ENCODE assay signal across 24 mouse cellular contexts in the genomic region with DNA sequence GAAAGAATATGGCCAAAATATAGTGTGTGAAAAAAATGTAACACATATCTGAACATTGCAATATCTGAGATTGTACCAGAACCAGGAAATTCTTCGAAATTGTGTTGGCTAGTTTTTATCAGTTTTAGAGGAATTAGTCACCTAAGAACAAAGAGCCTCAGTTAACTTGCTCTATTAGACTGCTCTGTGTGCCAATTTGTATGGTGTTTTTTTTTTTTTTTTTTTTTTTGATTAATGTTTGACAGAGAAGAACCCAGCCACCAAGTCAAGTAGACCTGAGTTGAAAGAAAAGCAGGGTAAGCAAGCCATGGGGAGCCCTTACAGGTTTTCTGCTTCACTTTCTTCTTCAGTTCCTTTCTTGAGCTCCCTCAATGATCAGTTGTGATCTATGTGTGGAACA.
"Had no signal": no experiment of that assay in that cellular context is flagged by ENCODE, and none has a peak within 500 bp of the region (broad histone marks: within the 10 kb centered on the region; RNA-seq: fewer than 3 reads in every experiment).

No protein-coding gene starts in this region.

- H3K4me3 ChIP-seq: layer of hippocampus, adult 2 months; left cerebral cortex, adult 2 months; lung, embryonic 15.5 days; megakaryocyte, embryonic 14.5 days; midbrain, embryonic 10.5 days; midbrain, embryonic 13.5 days had no signal

- H3K4me2 ChIP-seq: liver, embryonic 11.5 days; lung, embryonic 15.5 days; midbrain, embryonic 13.5 days had no signal

- H3K36me3 ChIP-seq: lung, embryonic 15.5 days; midbrain, embryonic 10.5 days; midbrain, embryonic 13.5 days had no signal

- H3K9me3 ChIP-seq: lung, embryonic 15.5 days; megakaryocyte, embryonic 14.5 days; midbrain, embryonic 10.5 days; midbrain, embryonic 13.5 days had no signal

- H3K4me1 ChIP-seq: lung, embryonic 15.5 days; megakaryocyte, embryonic 14.5 days; midbrain, embryonic 10.5 days; midbrain, embryonic 13.5 days had no signal

- H3K9ac ChIP-seq: liver, embryonic 14.5 days; lung, embryonic 15.5 days; midbrain, embryonic 13.5 days had no signal

- ATAC-seq: hindbrain, postnatal 0 days; inflammation-experienced regulatory T-cells, adult 6 months; midbrain, embryonic 13.5 days; midbrain, embryonic 16.5 days had no signal

- DNase-seq: kidney, adult 9 months; kidney, postnatal 25 days; layer of hippocampus, adult 9-11 months; layer of hippocampus, postnatal 36 days; lung, adult 18-20 months; lung, postnatal 10 days; lung, postnatal 36 days; right cerebral cortex, adult 18-20 months; right cerebral cortex, postnatal 14 days; right cerebral cortex, postnatal 4 days; thymus, adult 2 months; thymus, postnatal 14 days had no signal

- H3K27ac ChIP-seq: hindbrain, postnatal 0 days; kidney, postnatal 0 days; layer of hippocampus, adult 2 months; left cerebral cortex, adult 2 months; liver, embryonic 14.5 days; lung, embryonic 15.5 days; midbrain, embryonic 10.5 days; midbrain, embryonic 13.5 days had no signal

- H3K27me3 ChIP-seq: lung, embryonic 15.5 days; megakaryocyte, embryonic 14.5 days; midbrain, embryonic 13.5 days had no signal
